Mouse (Mus musculus): ENCODE data around the gene Notch2. TPM values are rescaled to one million over a fixed set of nuclear protein-coding genes. Genes with fewer than 3 reads are reported as not detected.
A peak's percentile ranks its signal among the peaks of the same experiment; 100 is the strongest.

Notch2 gene
- polyA plus RNA-seq, 1 experiment from 2014 or later = 10.8 TPM

DNA sequence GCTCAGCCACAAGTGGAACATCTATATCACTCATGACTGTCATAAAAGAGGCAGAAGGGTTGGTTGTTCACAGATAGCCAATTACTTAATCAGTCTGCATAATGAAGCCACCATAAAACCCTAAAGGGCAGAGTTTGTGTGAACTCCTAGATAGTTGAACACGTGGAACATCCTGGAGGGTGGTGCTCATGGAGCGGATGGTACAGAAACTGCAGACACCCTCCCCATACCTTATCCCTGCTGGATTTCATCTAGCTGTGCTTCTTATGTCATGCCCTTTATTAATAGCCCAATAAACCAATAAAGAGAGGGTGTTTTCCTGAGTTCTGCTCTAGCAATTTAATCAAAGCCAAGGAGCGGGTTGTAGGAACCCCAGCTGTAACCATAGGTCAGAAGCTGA lies 174.4 kb downstream of the Notch2 start:
- Histone ChIP-seq H3K4me1 (ENCODE audit: control insufficient read depth, insufficient read depth, low read length) (peaks cover 7% of the 10 kb centered on the region; the same call in 1 of the 2 replicates), H3K27me3 (ENCODE audit: control insufficient read depth, insufficient read depth, low read length) (no peaks in the 10 kb centered on the region), H3K27ac (replicated peaks; ENCODE audit: low read depth, low read length) (no peak overlapping the region), H3K4me2 (ENCODE audit: low read length) (no peak overlapping the region), H3K36me3 (ENCODE audit: control insufficient read depth, insufficient read depth, low read length) (no peaks in the 10 kb centered on the region), H3K4me3 (replicated peaks; ENCODE audit: low read depth, low read length) (no peak overlapping the region), H3K9ac (replicated peaks; ENCODE audit: low read length) (no peak overlapping the region), H3K9me3 (ENCODE audit: control insufficient read depth, low read length) (no peaks in the 10 kb centered on the region)
- no peak for ATAC-seq (ENCODE audit: low FRiP score, low TSS enrichment)
- WGBS = 87% methylated on average over 3 of the region's 3 CpGs
- DNase-seq = no peak

DNA sequence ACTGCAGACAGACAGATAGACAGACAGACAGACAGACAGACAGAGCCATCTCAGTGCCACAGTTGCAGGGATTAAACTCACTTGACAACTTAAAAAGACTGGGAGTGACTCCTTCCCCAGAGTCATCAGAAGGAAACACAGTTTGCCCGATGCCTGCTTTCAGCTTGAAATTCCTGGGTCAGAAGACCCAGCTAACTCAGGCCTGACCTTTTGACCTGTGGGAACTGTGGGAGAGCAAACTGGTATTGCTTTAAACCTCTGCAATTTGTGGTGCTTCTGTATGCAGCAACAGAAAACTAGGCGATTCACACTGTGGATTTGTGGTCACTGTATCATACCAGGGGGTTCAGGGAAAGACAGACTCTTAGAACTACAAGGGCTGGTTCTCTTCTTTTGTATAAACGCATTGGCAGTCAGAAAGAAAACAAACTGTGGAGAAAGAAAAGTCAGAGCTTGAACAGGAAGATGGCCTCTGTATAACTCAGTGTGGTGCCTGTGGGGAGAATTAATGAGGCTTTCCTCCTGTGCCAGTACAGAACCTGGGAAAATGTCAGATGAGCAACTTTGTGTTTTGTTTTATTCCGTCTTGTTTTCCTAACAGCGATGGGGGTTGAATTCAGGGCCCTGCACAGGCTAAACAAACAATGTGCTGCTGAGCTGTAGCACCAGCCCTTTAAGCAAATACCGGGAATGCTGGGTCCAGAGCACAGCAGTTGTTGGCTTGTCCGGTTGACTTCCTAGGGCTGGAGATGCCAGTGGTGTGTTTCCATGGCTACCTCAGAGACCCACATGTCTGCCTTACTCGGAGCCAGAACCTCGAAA lies 184.6 kb downstream of the Notch2 start:
- H3K4me3 ChIP-seq (replicated peaks; ENCODE audit: low read depth, low read length) = no peak overlapping the region
- H3K36me3 ChIP-seq (ENCODE audit: control insufficient read depth, insufficient read depth, low read length) = no peaks in the 10 kb centered on the region
- DNase-seq = peak; percentile 27
- H3K9ac ChIP-seq (replicated peaks; ENCODE audit: low read length) = no peak overlapping the region
- no peak overlapping the region for H3K4me2 ChIP-seq (ENCODE audit: low read length)
- no peaks in the 10 kb centered on the region for H3K9me3 ChIP-seq (ENCODE audit: control insufficient read depth, low read length)
- no peak for ATAC-seq (ENCODE audit: low FRiP score, low TSS enrichment)
- no peaks in the 10 kb centered on the region for H3K27me3 ChIP-seq (ENCODE audit: control insufficient read depth, insufficient read depth, low read length)
- no peak overlapping the region for H3K27ac ChIP-seq (replicated peaks; ENCODE audit: low read depth, low read length)
- WGBS = 9% methylated on average over 9 of the region's 9 CpGs
- H3K4me1 ChIP-seq (ENCODE audit: control insufficient read depth, insufficient read depth, low read length) = no peaks in the 10 kb centered on the region

DNA sequence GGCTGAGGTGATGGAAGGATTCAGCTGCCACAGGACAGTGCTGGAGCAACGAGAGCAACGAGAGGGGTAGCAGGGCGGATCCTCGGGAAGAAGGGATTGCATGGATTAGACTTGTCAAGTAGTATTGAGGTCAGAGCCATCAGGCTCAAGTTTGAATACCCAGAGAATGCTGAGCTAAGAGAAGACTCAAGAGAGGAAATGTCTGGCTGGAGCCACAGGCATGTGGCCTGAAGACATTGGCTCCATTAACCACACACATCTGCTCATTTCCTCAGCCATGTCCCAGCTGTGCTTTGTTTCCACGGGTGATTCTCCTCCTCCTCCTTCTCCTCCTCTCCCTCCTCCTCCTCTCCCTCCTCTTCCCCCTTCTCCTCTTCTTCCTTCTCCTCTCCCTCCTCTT lies 186.4 kb downstream of the Notch2 start:
- Histone ChIP-seq H3K9ac (replicated peaks; ENCODE audit: low read length) (no peak overlapping the region), H3K27me3 (ENCODE audit: control insufficient read depth, insufficient read depth, low read length) (no peaks in the 10 kb centered on the region), H3K4me3 (replicated peaks; ENCODE audit: low read depth, low read length) (no peak overlapping the region), H3K4me1 (ENCODE audit: control insufficient read depth, insufficient read depth, low read length) (no peaks in the 10 kb centered on the region), H3K36me3 (ENCODE audit: control insufficient read depth, insufficient read depth, low read length) (no peaks in the 10 kb centered on the region), H3K4me2 (ENCODE audit: low read length) (no peak overlapping the region), H3K9me3 (ENCODE audit: control insufficient read depth, low read length) (no peaks in the 10 kb centered on the region), H3K27ac (replicated peaks; ENCODE audit: low read depth, low read length) (no peak overlapping the region)
- 61% methylated on average over 5 of the region's 5 CpGs for WGBS
- no peak for ATAC-seq (ENCODE audit: low FRiP score, low TSS enrichment)
- no peak for DNase-seq

Other genes starting within 250 kb of the Notch2 start
- gene Pde4dip, start 124.8 kb upstream of the Notch2 start, polyA plus RNA-seq (2014; fragmentation: Nextera tagmentation; extraction: Ambion mirVana) = 63.3 and 76.3 TPM in 2 replicates
- 99.3 and 114 TPM in 2 replicates for gene Sec22b, start 112.3 kb upstream of the Notch2 start, polyA plus RNA-seq (2014; fragmentation: Nextera tagmentation; extraction: Ambion mirVana)
- gene Adam30, start 147.1 kb downstream of the Notch2 start, polyA plus RNA-seq (2014; fragmentation: Nextera tagmentation; extraction: Ambion mirVana) = not detected in 2 replicates
- gene Reg4, start 208.6 kb downstream of the Notch2 start, polyA plus RNA-seq (2014; fragmentation: Nextera tagmentation; extraction: Ambion mirVana) = not detected in 2 replicates

All from midbrain, embryonic 14.5 days (tissue).